Mouse (Mus musculus) spleen, adult 2 months (tissue): ENCODE data around the gene Gm17622. TPM values are rescaled to one million over a fixed set of nuclear protein-coding genes. Genes with fewer than 3 reads are reported as not detected.

Experiments used
- DNase-seq, 2 experiments: peaks; one replicate each; pipeline versions ENCODE4 v3.0.0 to v3.0.0-alpha.2; 2012 to 2021; ENCODE audit warnings: low spot score in 2 of 2, low read depth in 1 of 2
- H3K27ac ChIP-seq: fragments of 200-500 bp; 2 replicates; pipeline ENCODE4 v1.5.1; 2012; ENCODE audit warnings: low read length, inconsistent platforms; ENCODE audit not compliant: insufficient read depth
- H3K27me3 ChIP-seq: fragments of 200-500 bp; 2 replicates; pipeline ENCODE4 v1.6.1; 2012; ENCODE audit warnings: mild to moderate bottlenecking, moderate library complexity, low read length, inconsistent platforms; ENCODE audit not compliant: control insufficient read depth, insufficient read depth
- H3K36me3 ChIP-seq: fragments of 200-500 bp; 2 replicates; pipeline ENCODE4 v1.6.1; 2012; ENCODE audit warnings: mild to moderate bottlenecking, low read length, inconsistent platforms; ENCODE audit not compliant: control insufficient read depth, insufficient read depth
- H3K4me1 ChIP-seq: fragments of 200-500 bp; 2 replicates; pipeline ENCODE4 v1.6.1; 2011; ENCODE audit warnings: inconsistent platforms; ENCODE audit not compliant: control insufficient read depth, insufficient read depth, insufficient read length
- H3K4me3 ChIP-seq: fragments of 200-500 bp; 2 replicates; pipeline ENCODE4 v1.5.1; 2011; ENCODE audit warnings: mild to moderate bottlenecking, inconsistent platforms; ENCODE audit not compliant: insufficient read depth, insufficient read length; ENCODE audit errors: extremely low read depth
- CTCF ChIP-seq: fragments of 200-500 bp; IDR thresholded peaks from 2 replicates; pipeline ENCODE4 v1.5.1; 2011; ENCODE audit warnings: mild to moderate bottlenecking, inconsistent platforms; ENCODE audit not compliant: insufficient read depth, insufficient read length, insufficient replicate concordance; ENCODE audit errors: extremely low read depth
- POLR2A ChIP-seq: fragments of 200-500 bp; IDR thresholded peaks from 2 replicates; pipeline ENCODE4 v1.6.1; 2011; ENCODE audit warnings: low read depth, low read length, inconsistent platforms
- WGBS: fragments of 180-500 bp; shearing (Covaris S2); methylation state at CpG from one replicate; pipeline ENCODE4 v1.1.7; 2018; 5-methylcytosine and 5-hydroxymethylcytosine counted together
- polyA plus RNA-seq: library from polyadenylated mRNA; depleted of rRNA; stranded (reverse); fragments of >200 nt; gene quantifications from 2 replicates; pipeline ENCODE4 v1.2.3, GENCODE M21; 2012; rRNA removed

Gene Gm17622
- polyA plus RNA-seq, 1 experiment: not detected

GRCm38 (mm10) chr13:96533742-96534141, 43.2 kb downstream of the Gm17622 start:
- H3K27me3 ChIP-seq: no peaks in the 10 kb centered on the region
- no peak for DNase-seq
- no peak for TF ChIP-seq CTCF
- TF ChIP-seq POLR2A: no peak
- 92% methylated on average over 2 of the region's 2 CpGs for WGBS
- H3K4me3 ChIP-seq: no peak overlapping the region
- no peaks in the 10 kb centered on the region for H3K4me1 ChIP-seq
- no peak overlapping the region for H3K27ac ChIP-seq
- no peaks in the 10 kb centered on the region for H3K36me3 ChIP-seq

- no peak overlapping the region for H3K27ac ChIP-seq
- TF ChIP-seq CTCF: no peak
- no peak for TF ChIP-seq POLR2A
- no peaks in the 10 kb centered on the region for H3K4me1 ChIP-seq
- no peaks in the 10 kb centered on the region for H3K27me3 ChIP-seq
- H3K4me3 ChIP-seq: no peak overlapping the region
- WGBS: 92% methylated on average over 5 of the region's 5 CpGs
- no peak for DNase-seq
- H3K36me3 ChIP-seq: no peaks in the 10 kb centered on the region
These were observed 46.5 kb downstream of the Gm17622 start for GRCm38 (mm10) chr13:96536821-96537572.

- 89% methylated on average over 3 of the region's 3 CpGs for WGBS
- Histone ChIP-seq H3K36me3 (no peaks in the 10 kb centered on the region), H3K27ac (no peak overlapping the region), H3K27me3 (no peaks in the 10 kb centered on the region), H3K4me3 (no peak overlapping the region), H3K4me1 (peaks cover under 1% of the 10 kb centered on the region; the same call in 1 of the 2 replicates)
- no peak for DNase-seq
- TF ChIP-seq POLR2A: no peak
- TF ChIP-seq CTCF: no peak
These were observed 47.6 kb downstream of the Gm17622 start for GRCm38 (mm10) chr13:96538103-96538502.

Other genes with a start within 250 kb of the Gm17622 start
- gene Poc5, start 102.4 kb upstream of the Gm17622 start, polyA plus RNA-seq: 3.5 and 3.6 TPM in 2 replicates
- not detected in 2 replicates for gene Ankdd1b, start 19.5 kb upstream of the Gm17622 start, polyA plus RNA-seq
- gene Polk, start 51.8 kb downstream of the Gm17622 start, polyA plus RNA-seq: 0.97 and 1.0 TPM in 2 replicates
- gene Col4a3bp, start 51.9 kb downstream of the Gm17622 start, polyA plus RNA-seq: 9.5 and 12.4 TPM in 2 replicates
- 8.6 and 8.9 TPM in 2 replicates for gene Hmgcr, start 180.2 kb downstream of the Gm17622 start, polyA plus RNA-seq